Comparison of ENCODE assay signal across 31 mouse cellular contexts in the genomic region with DNA sequence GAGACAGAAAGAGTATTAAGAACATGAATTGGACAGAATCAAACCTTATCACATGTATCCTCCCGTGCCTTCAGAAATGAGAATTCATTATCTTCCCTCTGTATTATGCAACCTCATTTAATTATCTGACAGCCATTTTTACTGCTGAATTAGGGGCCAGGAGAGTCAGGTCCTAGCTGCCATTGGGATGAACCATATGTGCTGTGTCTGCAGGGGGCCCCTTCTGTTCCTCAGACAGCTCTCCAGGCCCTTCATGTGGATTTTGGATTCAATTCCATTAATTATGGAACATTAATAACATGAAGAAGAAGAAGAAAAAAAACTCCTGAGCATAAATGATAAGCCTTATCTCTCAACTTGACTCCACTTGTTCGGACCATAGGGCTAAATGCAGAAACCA.
A peak's percentile ranks its signal among the peaks of the same experiment; 100 is the strongest.
DNase-seq lines count a peak whose midpoint lies in the region; ATAC-seq and TF ChIP-seq lines count a peak whose summit lies in the region.
"Had no signal": no experiment of that assay in that cellular context is flagged by ENCODE, and none has a peak within 500 bp of the region (broad histone marks: within the 10 kb centered on the region; RNA-seq: fewer than 3 reads in every experiment).

No protein-coding gene starts in this region.

- WGBS in lung, embryonic 16.5 days = 66% methylated on average over 2 of the region's 2 CpGs
- 82% methylated on average over 2 of the region's 2 CpGs for WGBS in midbrain, embryonic 11.5 days

- no peak overlapping the region for H3K9ac ChIP-seq in lung, embryonic 16.5 days (ENCODE audit: low read length)
- no peak overlapping the region for H3K9ac ChIP-seq in midbrain, embryonic 11.5 days (ENCODE audit: low read length)
- H3K9ac ChIP-seq: hindbrain, embryonic 13.5 days; limb, embryonic 12.5 days; neural tube, embryonic 15.5 days; stomach, embryonic 15.5 days had no signal

- no peak overlapping the region for H3K4me3 ChIP-seq in lung, embryonic 16.5 days (ENCODE audit: low read length)
- no peak overlapping the region for H3K4me3 ChIP-seq in gastrocnemius, adult 2 months
- no peak overlapping the region for H3K4me3 ChIP-seq in midbrain, embryonic 11.5 days (ENCODE audit: low read depth, low read length)
- H3K4me3 ChIP-seq: erythroblast, embryonic 14.5 days; hindbrain, embryonic 13.5 days; limb, embryonic 12.5 days; neural tube, embryonic 15.5 days; stomach, embryonic 15.5 days had no signal

- H3K4me2 ChIP-seq in lung, embryonic 16.5 days (ENCODE audit: low read depth, low read length) = no peak overlapping the region
- H3K4me2 ChIP-seq in midbrain, embryonic 11.5 days = no peak overlapping the region
- H3K4me2 ChIP-seq: heart, embryonic 11.5 days; hindbrain, embryonic 13.5 days; limb, embryonic 12.5 days; neural tube, embryonic 15.5 days; stomach, embryonic 15.5 days had no signal

- TF ChIP-seq CTCF in gastrocnemius, adult 2 months (IDR thresholded peaks at IDR 0.05) = no peak

- H3K36me3 ChIP-seq in lung, embryonic 16.5 days (ENCODE audit: control insufficient read depth, insufficient read depth, low read length) = no peaks in the 10 kb centered on the region
- no peaks in the 10 kb centered on the region for H3K36me3 ChIP-seq in midbrain, embryonic 11.5 days (ENCODE audit: control insufficient read depth, insufficient read depth, low read length)
- H3K36me3 ChIP-seq: hindbrain, embryonic 13.5 days; limb, embryonic 12.5 days; neural tube, embryonic 15.5 days; stomach, embryonic 15.5 days had no signal

- no peaks in the 10 kb centered on the region for H3K9me3 ChIP-seq in lung, embryonic 16.5 days (ENCODE audit: control insufficient read depth, low read length)
- H3K9me3 ChIP-seq in midbrain, embryonic 11.5 days (ENCODE audit: control insufficient read depth, low read length) = no peaks in the 10 kb centered on the region
- H3K9me3 ChIP-seq: hindbrain, embryonic 13.5 days; limb, embryonic 12.5 days; neural tube, embryonic 15.5 days; stomach, embryonic 15.5 days had no signal

- DNase-seq in lung, postnatal 10 days = no peak
- peak; percentile 69 to 74 for DNase-seq in cerebellum, adult 18-20 months
- DNase-seq in cerebellum, postnatal 10 days = peak; percentile 72 to 84
- DNase-seq in gastrocnemius, adult 2 months = no peak
- no peak for DNase-seq in midbrain, embryonic 11.5 days (ENCODE audit: low spot score, missing footprints)
- DNase-seq: adrenal gland, adult 2 months; B cell, adult 2 months; gastrocnemius, postnatal 14 days; heart, adult 18-20 months; heart, postnatal 36 days; kidney, adult 9 months; kidney, postnatal 10 days; layer of hippocampus, adult 9-11 months; midbrain, embryonic 14.5 days; retina, postnatal 1 day; right cerebral cortex, postnatal 25 days; thymus, postnatal 14 days had no signal

- intact Hi-C loops in gastrocnemius, adult 2 months (cut with DNase I) = no loop called here

- H3K27ac ChIP-seq in lung, embryonic 16.5 days (ENCODE audit: low read length) = no peak overlapping the region
- no peak overlapping the region for H3K27ac ChIP-seq in gastrocnemius, adult 2 months
- no peak overlapping the region for H3K27ac ChIP-seq in midbrain, embryonic 11.5 days (ENCODE audit: low read depth, low read length)
- H3K27ac ChIP-seq: hindbrain, embryonic 13.5 days; limb, embryonic 12.5 days; macrophage; neural tube, embryonic 15.5 days; stomach, embryonic 15.5 days had no signal

- no peaks in the 10 kb centered on the region for H3K4me1 ChIP-seq in lung, embryonic 16.5 days (replicated peaks; ENCODE audit: control insufficient read depth, insufficient read depth, low read length)
- H3K4me1 ChIP-seq in midbrain, embryonic 11.5 days (ENCODE audit: control insufficient read depth, insufficient read depth, low read length) = no peaks in the 10 kb centered on the region
- H3K4me1 ChIP-seq: hindbrain, embryonic 13.5 days; limb, embryonic 12.5 days; neural tube, embryonic 15.5 days; stomach, embryonic 15.5 days had no signal

- H3K27me3 ChIP-seq in lung, embryonic 16.5 days (ENCODE audit: control insufficient read depth, insufficient read depth, low read depth, low read length) = no peaks in the 10 kb centered on the region
- no peaks in the 10 kb centered on the region for H3K27me3 ChIP-seq in midbrain, embryonic 11.5 days (ENCODE audit: control insufficient read depth, insufficient read depth, low read length)
- H3K27me3 ChIP-seq: CH12.LX; hindbrain, embryonic 13.5 days; limb, embryonic 12.5 days; neural tube, embryonic 15.5 days; stomach, embryonic 15.5 days had no signal

- peak; percentile 49; the same call in 1 of the 2 replicates for ATAC-seq in lung, embryonic 16.5 days (ENCODE audit: low read depth)
- ATAC-seq in CD4-positive, CD25-positive, alpha-beta regulatory T cell, adult 4 months = no peak
- no peak for ATAC-seq in midbrain, embryonic 11.5 days (ENCODE audit: low FRiP score)
- ATAC-seq: activated CD4-positive, CD25-positive, alpha-beta regulatory T cell, adult 4 months; forebrain, embryonic 16.5 days; intestine, embryonic 16.5 days; lung, postnatal 0 days had no signal

Comparison
In these comparisons a context has a peak if more than half of its experiments do, and no peak if none do; other contexts are left out.
1. DNase-seq: peak in cerebellum, adult 18-20 months (2 of 2) and cerebellum, postnatal 10 days (2 of 2); none in lung, postnatal 10 days (single experiment), gastrocnemius, adult 2 months (single experiment) and midbrain, embryonic 11.5 days (single experiment).